Mouse (Mus musculus) heart, embryonic 14.5 days (tissue): ENCODE data around the gene Nras. TPM values are rescaled to one million over a fixed set of nuclear protein-coding genes. Genes with fewer than 3 reads are reported as not detected.

ENCODE experiments used
- ATAC-seq: fragments of 200-750 bp; cut with Nextera tagmentation; 2 replicates; pipeline ENCODE4 v1.8.0; 2017; ENCODE audit warnings: low read depth, moderate TSS enrichment; ENCODE audit not compliant: insufficient number of reproducible peaks, insufficient read depth, low FRiP score
- H3K27ac ChIP-seq, 2 experiments: fragments of 200-500 bp in 1 of 2; fragments of 300-500 bp in 1 of 2; sonication (generic) in 1 of 2; replicated peaks in 1 of 2; 2 replicates each; pipeline ENCODE4 v1.5.1; 2012 to 2014; ENCODE audit warnings: low read depth in 2 of 2, low read length in 2 of 2, control low read depth in 1 of 2, mild to moderate bottlenecking in 1 of 2, mixed read lengths in 1 of 2; ENCODE audit not compliant: control insufficient read depth in 1 of 2, insufficient read depth in 1 of 2
- H3K27me3 ChIP-seq: fragments of 300-500 bp; sonication (generic); 2 replicates; pipeline ENCODE4 v1.6.1; 2014; ENCODE audit warnings: mild to moderate bottlenecking, low read length, control low read depth; ENCODE audit not compliant: control insufficient read depth, insufficient read depth
- H3K36me3 ChIP-seq: fragments of 300-500 bp; sonication (generic); 2 replicates; pipeline ENCODE4 v1.6.1; 2014; ENCODE audit warnings: mild to moderate bottlenecking, control low read depth, low read length, mixed read lengths; ENCODE audit not compliant: control insufficient read depth, insufficient read depth
- H3K4me1 ChIP-seq, 2 experiments: fragments of 200-500 bp in 1 of 2; fragments of 300-500 bp in 1 of 2; sonication (generic) in 1 of 2; 2 replicates each; pipeline ENCODE4 v1.6.1; 2012 to 2014; ENCODE audit warnings: low read length in 2 of 2, control low read depth in 1 of 2, mixed read lengths in 1 of 2; ENCODE audit not compliant: control insufficient read depth in 2 of 2, insufficient read depth in 2 of 2
- H3K4me2 ChIP-seq: fragments of 300-500 bp; sonication (generic); 2 replicates; pipeline ENCODE4 v1.6.1; 2014; ENCODE audit warnings: mild to moderate bottlenecking, low read length
- H3K4me3 ChIP-seq, 2 experiments: fragments of 200-500 bp in 1 of 2; fragments of 300-500 bp in 1 of 2; sonication (generic) in 1 of 2; 2 replicates each; pipeline ENCODE4 v1.5.1; 2012 to 2014; ENCODE audit warnings: low read length in 2 of 2, mild to moderate bottlenecking in 2 of 2, control low read depth in 1 of 2, low read depth in 1 of 2, moderate library complexity in 1 of 2; ENCODE audit not compliant: control insufficient read depth in 1 of 2, insufficient read depth in 1 of 2
- H3K9ac ChIP-seq: fragments of 300-500 bp; sonication (generic); 2 replicates; pipeline ENCODE4 v1.6.1; 2014; ENCODE audit warnings: mild to moderate bottlenecking, low read length
- H3K9me3 ChIP-seq: fragments of 300-500 bp; sonication (generic); 2 replicates; pipeline ENCODE4 v1.6.1; 2016; ENCODE audit warnings: low read length, control low read depth; ENCODE audit not compliant: control insufficient read depth
- WGBS: fragments of 180-500 bp; shearing (Covaris S2); extraction: QIAGEN DNeasy Blood & Tissue Kit; methylation state at CpG from one replicate; pipeline ENCODE4 v1.1.7; 2014; 5-methylcytosine and 5-hydroxymethylcytosine counted together
- polyA plus RNA-seq: library from polyadenylated mRNA; unstranded; fragments of >200 nt; fragmentation: Nextera tagmentation; extraction: Ambion mirVana; gene quantifications from 2 replicates; pipeline ENCODE4 v1.2.1, GENCODE M21; 2014

The Nras gene
- polyA plus RNA-seq, 1 experiment from 2014 or later = 88.5 TPM

- WGBS = 51% methylated on average over 2 of the region's 2 CpGs
- H3K27me3 ChIP-seq = no peaks in the 10 kb centered on the region
- no peak overlapping the region for H3K4me2 ChIP-seq
- H3K9me3 ChIP-seq = no peaks in the 10 kb centered on the region
- H3K27ac ChIP-seq = no peak overlapping the region
- no peaks in the 10 kb centered on the region for H3K36me3 ChIP-seq
- 0 out of 4 replicates have a peak, but pooled peaks cover 0 to 8% of the 10 kb centered on the region in 2 experiments for H3K4me1 ChIP-seq
- no peak overlapping the region for H3K4me3 ChIP-seq
- ATAC-seq = no peak
- no peak overlapping the region for H3K9ac ChIP-seq
Measured at GRCm38 (mm10) chr3:103100735-103101134, 42.6 kb downstream of the Nras start.

DNA sequence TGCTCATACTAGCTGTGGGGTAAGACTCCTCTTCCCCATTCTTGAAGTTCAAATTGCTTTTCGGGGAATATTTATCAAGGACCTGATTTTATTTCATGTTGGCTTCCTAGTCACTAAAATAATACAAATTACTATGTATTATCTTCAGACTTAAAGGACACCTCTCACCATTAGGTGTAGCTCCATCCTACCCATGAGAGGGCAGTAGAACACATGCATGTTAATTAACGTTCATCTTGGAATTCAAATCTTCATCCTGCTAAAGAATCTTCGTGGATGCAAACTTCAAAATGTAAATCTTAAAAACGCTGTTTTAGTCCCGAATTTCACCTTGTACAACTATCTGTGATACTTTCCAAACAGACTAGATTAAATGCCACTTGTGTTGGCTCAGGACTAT is 43.1 kb downstream of the Nras start:
- Histone ChIP-seq H3K9ac (no peak overlapping the region), H3K4me1 (0 out of 4 replicates have a peak, but pooled peaks cover 0 to 8% of the 10 kb centered on the region in 2 experiments), H3K9me3 (no peaks in the 10 kb centered on the region), H3K27me3 (no peaks in the 10 kb centered on the region), H3K36me3 (no peaks in the 10 kb centered on the region), H3K27ac (no peak overlapping the region), H3K4me2 (no peak overlapping the region), H3K4me3 (no peak overlapping the region)
- WGBS = 54% methylated on average over 5 of the region's 5 CpGs
- no peak for ATAC-seq

DNA sequence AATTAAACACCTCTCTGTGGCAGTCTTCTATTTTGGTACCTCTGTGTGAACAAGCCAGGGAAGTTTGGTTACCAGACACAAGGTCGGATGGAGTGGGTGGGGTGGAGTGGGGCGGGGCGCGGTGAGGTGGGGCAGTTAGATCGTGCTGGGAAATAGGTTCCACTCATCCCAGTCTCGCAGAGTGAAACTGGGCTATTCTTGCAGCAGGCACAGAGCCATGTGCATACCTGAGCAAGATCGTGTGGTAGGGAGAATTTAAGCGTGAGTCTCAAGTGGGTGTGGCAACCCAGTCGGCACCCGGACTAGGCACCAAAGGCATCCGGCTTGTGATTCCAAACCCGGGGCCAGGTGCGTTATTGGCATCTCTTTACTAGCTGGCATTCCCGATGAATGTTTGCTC is 43.8 kb downstream of the Nras start:
- H3K9ac ChIP-seq = peak overlapping the region; percentile 75
- 0 out of 4 replicates have a peak, but pooled peaks cover 0 to 8% of the 10 kb centered on the region in 2 experiments for H3K4me1 ChIP-seq
- H3K27ac ChIP-seq = peak overlapping the region; percentile 24 to 72; a peak in 2 of 4 replicates
- H3K27me3 ChIP-seq = no peaks in the 10 kb centered on the region
- H3K4me3 ChIP-seq = peak overlapping the region; percentile 79 to 80
- no peaks in the 10 kb centered on the region for H3K36me3 ChIP-seq
- ATAC-seq = peak; percentile 43
- under 1% methylated on average over 14 of the region's 14 CpGs for WGBS
- H3K9me3 ChIP-seq = no peaks in the 10 kb centered on the region
- peak overlapping the region; percentile 97 for H3K4me2 ChIP-seq

- under 1% methylated on average over 72 of the region's 72 CpGs for WGBS
- peak within 1 kb of the TSS; percentile 24 to 72; a peak in 3 of 4 replicates for H3K27ac ChIP-seq
- no peaks in the 10 kb centered on the region for H3K9me3 ChIP-seq
- H3K4me2 ChIP-seq = peak within 1 kb of the TSS; percentile 97
- H3K4me1 ChIP-seq = 0 out of 4 replicates have a peak, but pooled peaks cover 0 to 8% of the 10 kb centered on the region in 2 experiments
- H3K27me3 ChIP-seq = no peaks in the 10 kb centered on the region
- peak within 1 kb of the TSS; percentile 75 for H3K9ac ChIP-seq
- peak; percentile 97 for ATAC-seq
- peak within 1 kb of the TSS; percentile 79 to 80 for H3K4me3 ChIP-seq
- no peaks in the 10 kb centered on the region for H3K36me3 ChIP-seq
Measured at GRCm38 (mm10) chr3:103102454-103103390, 44.6 kb downstream of the Nras start, which contains the start of gene Dennd2c. Dennd2c (plus strand) TSS chr3:103102604.

GRCm38 (mm10) chr3:103107565-103108240 is 49.6 kb downstream of the Nras start:
- no peak overlapping the region for H3K27ac ChIP-seq

GRCm38 (mm10) chr3:103112216-103112615 is 54.1 kb downstream of the Nras start:
- H3K36me3 ChIP-seq = no peaks in the 10 kb centered on the region
- peaks cover 0 to 4% of the 10 kb centered on the region in 2 experiments; a peak in 1 of 4 replicates for H3K4me1 ChIP-seq
- no peaks in the 10 kb centered on the region for H3K27me3 ChIP-seq
- no peak overlapping the region for H3K4me3 ChIP-seq
- no peak for ATAC-seq
- H3K27ac ChIP-seq = no peak overlapping the region
- 81% methylated on average over 5 of the region's 5 CpGs for WGBS
- no peaks in the 10 kb centered on the region for H3K9me3 ChIP-seq
- no peak overlapping the region for H3K4me2 ChIP-seq
- no peak overlapping the region for H3K9ac ChIP-seq

More at GRCm38 (mm10) chr3:103107565-103108240, 49.6 kb downstream of the Nras start:
- ATAC-seq = no peak
- Histone ChIP-seq H3K9me3 (no peaks in the 10 kb centered on the region), H3K9ac (no peak overlapping the region), H3K4me3 (no peak overlapping the region), H3K36me3 (no peaks in the 10 kb centered on the region), H3K4me1 (peaks cover 3 to 4% of the 10 kb centered on the region in 2 experiments; a peak in 1 of 4 replicates), H3K27me3 (no peaks in the 10 kb centered on the region), H3K4me2 (no peak overlapping the region)
- 84% methylated on average over 7 of the region's 7 CpGs for WGBS
